Mouse (Mus musculus) frontal cortex, postnatal 36 days (tissue): Measurements from ENCODE around the gene Lenep.

Source experiments
- DNase-seq, 2 experiments: peaks; one replicate each; pipeline ENCODE4 v3.0.0; 2022; ENCODE audit warnings: low spot score in 2 of 2

Gene Lenep

GRCm38 (mm10) chr3:89377831-89378230, 24.8 kb downstream of the Lenep start:
- no peak for DNase-seq

GRCm38 (mm10) chr3:89373581-89374231, 28.9 kb downstream of the Lenep start:
- DNase-seq = no peak

GRCm38 (mm10) chr3:89367338-89367737, 35.3 kb downstream of the Lenep start:
- no peak for DNase-seq

- DNase-seq = no peak
These were observed 36.8 kb downstream of the Lenep start for GRCm38 (mm10) chr3:89365486-89366414.

GRCm38 (mm10) chr3:89365153-89365485, 37.5 kb downstream of the Lenep start, which contains the start of gene Dcst1:
Gene Dcst1, minus strand, starts transcription at chr3:89365253.
- DNase-seq = no peak

- DNase-seq = no peak
These were observed 38.0 kb downstream of the Lenep start for GRCm38 (mm10) chr3:89364631-89365030.

- no peak for DNase-seq
These were observed 40.9 kb downstream of the Lenep start, which contains the start of gene Dcst2 for GRCm38 (mm10) chr3:89361675-89362074. Gene Dcst2, plus strand, starts transcription at chr3:89361975.

GRCm38 (mm10) chr3:89360237-89360636, 42.4 kb downstream of the Lenep start:
- no peak for DNase-seq

GRCm38 (mm10) chr3:89359630-89360029, 43.0 kb downstream of the Lenep start:
- DNase-seq = no peak

GRCm38 (mm10) chr3:89356029-89356428, 46.6 kb downstream of the Lenep start:
- DNase-seq = no peak

- DNase-seq = no peak
These were observed 47.1 kb downstream of the Lenep start for GRCm38 (mm10) chr3:89355512-89355902.

GRCm38 (mm10) chr3:89354816-89355511, 47.6 kb downstream of the Lenep start:
- DNase-seq = peak; percentile 83 to 90

GRCm38 (mm10) chr3:89351271-89351670, 51.3 kb downstream of the Lenep start:
- no peak for DNase-seq
